Mouse (Mus musculus): Measurements from ENCODE around the gene Nrxn1. TPM values are rescaled to one million over a fixed set of nuclear protein-coding genes. Genes with fewer than 3 reads are reported as not detected.

Nrxn1 gene
- polyA plus RNA-seq, 1 experiment from 2014 or later, result 109 TPM

DNA sequence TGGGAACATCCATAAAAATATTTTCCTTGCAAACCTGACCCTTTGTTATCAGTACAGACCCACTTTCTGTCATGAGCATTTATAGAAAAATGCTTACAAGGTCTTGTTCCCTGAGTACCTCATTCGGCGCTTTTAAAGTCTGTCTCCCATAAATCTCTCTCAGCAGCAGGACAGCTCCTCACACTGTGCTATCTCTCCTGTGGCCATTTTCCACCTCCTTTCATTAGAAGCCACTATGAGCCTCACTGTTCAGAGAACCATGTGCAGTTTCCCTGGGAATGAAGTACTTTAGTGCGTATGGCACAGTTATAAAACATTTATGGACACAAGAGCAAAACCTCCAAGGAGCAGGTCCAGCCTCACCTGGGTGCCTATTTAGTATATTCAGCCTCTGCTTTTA is 1014.4 kb downstream of the Nrxn1 start:
- peaks cover 13% of the 10 kb centered on the region for H3K4me1 ChIP-seq (replicated peaks)
- no peaks in the 10 kb centered on the region for H3K27me3 ChIP-seq
- no peak overlapping the region for H3K9ac ChIP-seq (replicated peaks)
- ATAC-seq, result 0 out of 2 replicates have a peak, but pooled peaks have one; percentile 30
- WGBS, result 63% methylated on average over 3 of the region's 3 CpGs
- H3K4me2 ChIP-seq (replicated peaks), result no peak overlapping the region
- no peaks in the 10 kb centered on the region for H3K36me3 ChIP-seq
- H3K9me3 ChIP-seq, result no peaks in the 10 kb centered on the region
- H3K27ac ChIP-seq, result no peak overlapping the region
- H3K4me3 ChIP-seq (replicated peaks), result no peak overlapping the region

DNA sequence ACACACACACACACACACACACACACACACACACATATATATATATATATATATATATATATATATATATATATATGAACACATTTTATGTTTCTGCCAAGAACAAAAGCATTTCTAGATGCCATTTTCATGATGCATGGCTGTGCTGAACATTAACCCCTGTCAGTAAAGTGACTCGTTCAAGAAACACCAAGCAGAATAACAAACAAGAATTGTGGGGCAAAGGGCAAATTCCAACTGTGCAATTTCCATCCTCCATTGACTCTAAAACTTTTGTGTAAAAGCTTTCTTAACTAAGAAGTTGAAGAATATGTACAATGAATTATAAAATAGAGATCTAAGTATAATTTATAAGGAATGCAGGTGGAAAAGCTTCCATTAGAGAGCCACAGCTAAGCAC is 1030.0 kb downstream of the Nrxn1 start:
- no peak overlapping the region for H3K27ac ChIP-seq
- no peak for ATAC-seq
- H3K9ac ChIP-seq (replicated peaks), result no peak overlapping the region
- H3K36me3 ChIP-seq, result no peaks in the 10 kb centered on the region
- no peaks in the 10 kb centered on the region for H3K9me3 ChIP-seq
- H3K4me2 ChIP-seq (replicated peaks), result no peak overlapping the region
- H3K4me3 ChIP-seq (replicated peaks), result no peak overlapping the region
- WGBS, result 16% methylated on average over 1 of the region's 1 CpGs
- H3K27me3 ChIP-seq, result no peaks in the 10 kb centered on the region
- peaks cover 13% of the 10 kb centered on the region for H3K4me1 ChIP-seq (replicated peaks)

DNA sequence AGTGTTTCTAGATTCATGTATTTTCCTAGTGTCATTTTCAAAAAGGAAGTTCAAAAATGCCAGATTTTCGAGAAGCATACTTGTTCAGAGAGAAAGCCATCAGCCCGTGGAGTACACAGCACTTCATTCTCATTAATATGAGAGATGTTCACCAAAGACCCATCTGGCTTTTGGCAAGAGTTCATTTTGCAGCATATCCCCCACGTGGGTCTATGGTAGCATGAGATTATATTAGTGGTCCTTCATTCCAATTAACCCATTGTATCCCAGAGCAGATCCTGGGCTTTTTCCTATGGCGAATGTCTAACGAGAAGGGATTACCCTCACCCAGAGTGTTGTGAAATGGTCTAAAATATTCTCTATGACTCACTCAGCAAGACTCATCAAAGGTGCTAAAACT is 1032.0 kb downstream of the Nrxn1 start:
- peak; percentile 60; the same call in 1 of the 2 replicates for ATAC-seq
- H3K9ac ChIP-seq (replicated peaks), result no peak overlapping the region
- H3K4me3 ChIP-seq (replicated peaks), result no peak overlapping the region
- WGBS, result 32% methylated on average over 5 of the region's 5 CpGs
- H3K36me3 ChIP-seq, result no peaks in the 10 kb centered on the region
- peaks cover 13% of the 10 kb centered on the region for H3K4me1 ChIP-seq (replicated peaks)
- no peaks in the 10 kb centered on the region for H3K27me3 ChIP-seq
- no peaks in the 10 kb centered on the region for H3K9me3 ChIP-seq
- H3K27ac ChIP-seq, result no peak overlapping the region
- H3K4me2 ChIP-seq (replicated peaks), result no peak overlapping the region

DNA sequence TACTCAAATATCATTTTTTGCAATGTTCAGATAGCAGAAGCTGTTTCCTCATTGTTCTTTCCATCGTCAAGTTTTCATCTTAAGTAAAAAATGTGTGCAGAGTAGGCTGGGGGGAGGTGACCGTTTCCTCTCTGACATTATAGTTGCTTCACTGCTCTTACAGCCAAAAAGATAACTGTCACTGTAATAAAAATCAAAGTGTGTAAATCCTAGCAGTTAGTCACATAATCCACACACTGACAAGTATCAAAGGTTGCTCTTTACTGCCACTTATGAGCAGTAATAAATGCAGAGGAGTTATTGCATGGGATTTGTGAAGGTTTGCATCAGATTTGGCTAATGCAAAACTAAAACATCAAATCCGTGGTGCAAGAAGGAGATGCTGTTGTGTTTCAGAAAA is 1032.7 kb downstream of the Nrxn1 start:
- H3K27me3 ChIP-seq, result no peaks in the 10 kb centered on the region
- H3K9ac ChIP-seq (replicated peaks), result no peak overlapping the region
- H3K4me3 ChIP-seq (replicated peaks), result no peak overlapping the region
- no peaks in the 10 kb centered on the region for H3K36me3 ChIP-seq
- H3K4me2 ChIP-seq (replicated peaks), result no peak overlapping the region
- ATAC-seq, result no peak
- peaks cover 13% of the 10 kb centered on the region for H3K4me1 ChIP-seq (replicated peaks)
- 53% methylated on average over 3 of the region's 3 CpGs for WGBS
- no peaks in the 10 kb centered on the region for H3K9me3 ChIP-seq
- peak overlapping the region; percentile 47; the same call in 1 of the 2 replicates for H3K27ac ChIP-seq

DNA sequence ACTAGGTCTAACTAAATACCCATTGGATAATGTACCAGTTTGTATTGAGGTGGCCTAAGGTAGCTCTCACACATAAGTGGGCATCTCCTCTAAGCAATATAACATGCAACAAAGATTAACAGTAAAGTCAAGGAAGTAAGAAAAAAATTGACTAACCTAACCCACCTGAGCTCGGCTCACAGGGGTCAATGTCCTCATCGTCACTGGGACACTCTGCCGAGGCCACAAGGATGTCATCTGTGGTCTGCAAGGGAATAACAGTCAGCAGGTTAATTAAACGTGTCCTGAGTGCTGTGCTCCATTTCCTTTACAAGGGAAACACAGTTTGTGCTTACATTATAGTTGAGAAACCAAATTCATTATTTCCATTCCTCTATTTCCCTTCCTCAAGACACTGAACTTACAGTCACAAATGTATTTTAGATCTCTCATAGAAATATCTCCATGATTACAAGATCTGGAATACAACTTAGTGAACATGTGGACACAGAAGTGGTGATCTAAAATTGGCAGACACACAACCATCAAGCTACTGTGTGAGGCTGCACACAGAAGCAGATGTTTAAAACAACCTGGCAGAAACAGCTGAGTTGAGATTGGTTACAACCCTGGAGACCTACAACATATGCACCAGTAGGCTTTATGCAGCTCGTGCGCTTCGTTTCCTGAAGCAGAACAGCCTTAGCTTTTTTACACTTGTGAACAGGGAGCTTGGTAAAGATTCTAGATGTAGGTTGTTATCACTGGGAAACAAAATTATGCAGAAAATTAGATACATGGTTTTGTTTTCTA is 1033.4 kb downstream of the Nrxn1 start:
- no peak overlapping the region for H3K4me2 ChIP-seq (replicated peaks)
- H3K27ac ChIP-seq, result peak overlapping the region; percentile 39
- ATAC-seq, result no peak
- H3K9ac ChIP-seq (replicated peaks), result no peak overlapping the region
- no peaks in the 10 kb centered on the region for H3K9me3 ChIP-seq
- H3K4me3 ChIP-seq (replicated peaks), result no peak overlapping the region
- H3K4me1 ChIP-seq (replicated peaks), result peaks cover 13% of the 10 kb centered on the region
- H3K36me3 ChIP-seq, result no peaks in the 10 kb centered on the region
- WGBS, result 65% methylated on average over 7 of the region's 7 CpGs
- H3K27me3 ChIP-seq, result no peaks in the 10 kb centered on the region

DNA sequence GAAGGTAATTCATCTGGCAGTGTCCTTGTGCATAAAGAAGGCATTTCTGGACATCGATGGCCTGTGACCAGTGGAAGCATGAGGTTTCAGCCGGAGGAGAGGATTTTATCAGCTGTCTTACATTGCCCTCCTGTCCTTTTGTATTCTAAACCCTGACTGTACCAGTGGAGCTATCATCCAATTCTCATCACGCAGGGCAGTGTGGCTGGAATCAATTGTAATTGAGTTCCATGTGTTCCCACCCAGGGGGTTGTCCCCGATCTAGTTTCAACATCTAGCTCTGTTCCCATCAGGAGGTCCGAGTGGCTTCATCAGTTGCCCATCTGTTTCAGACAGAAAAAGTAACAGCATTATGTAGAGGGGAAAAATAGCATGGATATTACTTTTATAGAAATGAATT is 1038.6 kb downstream of the Nrxn1 start:
- Histone ChIP-seq H3K4me1 (replicated peaks) (peaks cover 10% of the 10 kb centered on the region; the same call in 1 of the 2 replicates), H3K27ac (peak overlapping the region; percentile 69), H3K27me3 (no peaks in the 10 kb centered on the region), H3K36me3 (no peaks in the 10 kb centered on the region), H3K4me2 (replicated peaks) (no peak overlapping the region), H3K4me3 (replicated peaks) (no peak overlapping the region), H3K9me3 (no peaks in the 10 kb centered on the region), H3K9ac (replicated peaks) (no peak overlapping the region)
- WGBS, result 17% methylated on average over 5 of the region's 5 CpGs
- ATAC-seq, result peak; percentile 63

DNA sequence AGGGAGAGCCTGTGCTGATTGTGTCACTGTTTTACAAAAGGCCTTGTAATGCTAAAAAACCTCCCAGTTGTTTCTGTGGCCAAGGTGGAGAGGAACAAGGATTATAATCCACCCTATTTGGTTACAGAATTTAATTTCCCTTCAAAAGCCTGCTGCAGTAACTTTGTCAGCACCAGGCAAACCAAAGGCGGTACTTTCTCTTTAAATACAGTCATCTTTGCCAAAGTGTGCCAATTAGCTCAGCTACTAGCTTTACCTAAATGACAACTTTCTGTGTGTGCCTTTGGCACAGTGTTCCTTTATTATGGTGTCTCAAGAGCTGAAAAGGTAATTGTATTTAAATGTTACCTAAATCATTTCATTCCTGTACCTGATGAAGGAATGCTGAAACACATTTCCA is 1053.6 kb downstream of the Nrxn1 start:
- 0 out of 2 replicates have a peak, but pooled peaks cover 2% of the 10 kb centered on the region for H3K36me3 ChIP-seq
- 36% methylated on average over 1 of the region's 1 CpGs for WGBS
- H3K27me3 ChIP-seq, result no peaks in the 10 kb centered on the region
- H3K4me2 ChIP-seq (replicated peaks), result no peak overlapping the region
- no peaks in the 10 kb centered on the region for H3K4me1 ChIP-seq (replicated peaks)
- no peak for ATAC-seq
- H3K9me3 ChIP-seq, result no peaks in the 10 kb centered on the region
- no peak overlapping the region for H3K4me3 ChIP-seq (replicated peaks)
- H3K9ac ChIP-seq (replicated peaks), result no peak overlapping the region
- no peak overlapping the region for H3K27ac ChIP-seq

DNA sequence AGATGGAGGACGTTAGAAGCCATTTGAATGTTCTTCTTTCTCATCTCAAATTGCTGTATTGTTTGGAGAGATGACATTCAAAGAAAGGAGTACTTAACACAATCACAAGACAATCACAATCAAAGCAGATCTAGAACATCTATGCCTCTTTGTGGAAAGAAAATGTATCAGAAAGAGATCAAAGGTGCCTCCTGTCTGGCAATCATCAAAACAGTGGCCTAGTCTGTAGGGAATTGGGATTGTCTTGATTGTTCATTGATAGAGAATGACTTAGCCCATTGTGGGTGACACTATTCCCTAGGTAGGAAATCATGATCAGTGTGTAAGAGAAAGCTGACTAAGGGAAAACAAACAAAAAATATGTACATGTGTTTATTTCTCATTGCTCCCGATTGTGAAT is 1060.5 kb downstream of the Nrxn1 start:
- ATAC-seq, result no peak
- Histone ChIP-seq H3K9ac (replicated peaks) (no peak overlapping the region), H3K4me2 (replicated peaks) (no peak overlapping the region), H3K27me3 (no peaks in the 10 kb centered on the region), H3K36me3 (0 out of 2 replicates have a peak, but pooled peaks cover 2% of the 10 kb centered on the region), H3K27ac (no peak overlapping the region), H3K9me3 (no peaks in the 10 kb centered on the region), H3K4me3 (replicated peaks) (no peak overlapping the region), H3K4me1 (replicated peaks) (no peaks in the 10 kb centered on the region)
- WGBS, result 73% methylated on average over 2 of the region's 2 CpGs

DNA sequence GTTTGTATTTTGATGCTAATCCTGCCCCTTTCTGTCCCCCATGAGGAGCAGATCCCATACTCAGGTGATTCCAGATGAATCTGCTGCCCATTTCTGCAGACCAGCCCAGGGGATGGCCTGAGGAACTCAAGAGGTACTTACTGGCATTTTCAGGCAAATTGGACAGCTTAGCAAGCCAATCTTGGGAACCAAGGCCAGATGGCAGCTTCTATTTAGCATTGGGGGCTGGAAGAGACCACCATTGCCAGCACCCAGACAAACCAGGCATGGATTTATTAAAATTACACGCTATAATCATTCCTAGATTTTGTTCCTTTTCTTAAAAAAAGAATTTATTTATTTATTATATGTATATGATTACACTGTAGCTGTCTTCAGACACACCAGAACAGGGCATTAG is 1076.2 kb downstream of the Nrxn1 start:
- WGBS, result 79% methylated on average over 1 of the region's 1 CpGs
- no peaks in the 10 kb centered on the region for H3K36me3 ChIP-seq

DNA sequence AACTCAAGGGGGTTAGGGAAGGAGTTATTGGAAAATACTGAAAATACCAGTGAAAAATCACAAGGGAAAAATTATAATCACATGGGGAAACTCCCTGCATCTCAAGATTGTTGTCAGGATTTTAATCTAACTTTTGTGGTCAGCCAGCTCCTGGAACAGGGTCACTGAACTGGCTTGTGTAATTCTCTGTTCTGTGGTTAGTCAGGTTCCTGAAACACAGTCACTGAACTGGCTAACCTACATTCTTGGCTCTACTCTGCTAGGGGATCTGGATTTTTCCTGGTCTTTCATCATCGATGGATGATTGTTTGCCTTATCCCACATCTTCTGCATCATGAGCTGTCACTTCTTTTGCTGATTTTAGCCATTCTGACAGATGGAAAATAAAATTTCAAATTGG is 1081.1 kb downstream of the Nrxn1 start:
- ATAC-seq, result no peak
- no peak overlapping the region for H3K4me3 ChIP-seq (replicated peaks)
- 100% methylated on average over 1 of the region's 1 CpGs for WGBS
- no peak overlapping the region for H3K27ac ChIP-seq
- H3K9me3 ChIP-seq, result peaks cover 4% of the 10 kb centered on the region; the same call in 1 of the 2 replicates
- H3K4me1 ChIP-seq (replicated peaks), result no peaks in the 10 kb centered on the region
- no peaks in the 10 kb centered on the region for H3K36me3 ChIP-seq
- no peak overlapping the region for H3K9ac ChIP-seq (replicated peaks)
- no peak overlapping the region for H3K4me2 ChIP-seq (replicated peaks)
- no peaks in the 10 kb centered on the region for H3K27me3 ChIP-seq

More for the DNA sequence above, 1076.2 kb downstream of the Nrxn1 start:
- H3K4me2 ChIP-seq (replicated peaks), result no peak overlapping the region
- H3K9ac ChIP-seq (replicated peaks), result no peak overlapping the region
- H3K4me3 ChIP-seq (replicated peaks), result no peak overlapping the region
- ATAC-seq, result no peak
- no peaks in the 10 kb centered on the region for H3K4me1 ChIP-seq (replicated peaks)
- H3K27me3 ChIP-seq, result no peaks in the 10 kb centered on the region
- H3K27ac ChIP-seq, result no peak overlapping the region
- H3K9me3 ChIP-seq, result peaks cover 4% of the 10 kb centered on the region; the same call in 1 of the 2 replicates

DNA sequence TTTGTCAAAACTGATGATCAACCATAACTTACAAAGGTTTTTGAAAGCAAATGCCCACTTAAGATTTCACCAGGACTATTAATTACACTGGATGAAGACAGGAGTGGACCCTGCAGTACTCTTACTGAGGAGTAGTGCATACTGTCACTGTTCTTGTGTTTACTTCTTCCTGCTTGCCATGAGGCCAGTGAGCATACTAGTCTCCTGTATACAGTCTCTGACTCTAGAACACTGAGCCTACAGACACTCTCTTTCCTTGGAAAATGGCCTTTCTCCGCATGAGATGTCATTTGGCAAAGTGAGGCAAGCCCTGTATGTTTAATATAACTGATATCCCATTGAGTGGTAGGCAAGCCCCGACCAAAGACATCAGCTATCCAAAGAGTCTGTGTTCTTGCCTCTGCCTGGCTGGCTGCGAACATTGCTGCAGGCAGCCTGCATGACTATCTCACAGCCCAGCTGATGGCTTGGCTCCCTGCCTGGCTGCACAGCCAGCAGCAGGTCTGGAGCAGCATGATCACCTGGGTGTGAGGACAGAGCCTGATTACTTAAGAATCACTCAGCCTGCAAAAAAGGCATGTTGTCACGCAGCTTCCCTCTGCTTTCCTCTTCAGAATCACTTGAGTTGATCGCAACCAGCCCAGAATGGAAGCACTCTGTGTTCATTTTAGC is 1085.3 kb downstream of the Nrxn1 start:
- Histone ChIP-seq H3K4me3 (replicated peaks) (no peak overlapping the region), H3K36me3 (no peaks in the 10 kb centered on the region), H3K9me3 (no peaks in the 10 kb centered on the region), H3K27ac (no peak overlapping the region), H3K27me3 (no peaks in the 10 kb centered on the region), H3K4me2 (replicated peaks) (no peak overlapping the region), H3K9ac (replicated peaks) (no peak overlapping the region), H3K4me1 (replicated peaks) (no peaks in the 10 kb centered on the region)
- ATAC-seq, result peak; percentile 74
- 59% methylated on average over 5 of the region's 5 CpGs for WGBS

DNA sequence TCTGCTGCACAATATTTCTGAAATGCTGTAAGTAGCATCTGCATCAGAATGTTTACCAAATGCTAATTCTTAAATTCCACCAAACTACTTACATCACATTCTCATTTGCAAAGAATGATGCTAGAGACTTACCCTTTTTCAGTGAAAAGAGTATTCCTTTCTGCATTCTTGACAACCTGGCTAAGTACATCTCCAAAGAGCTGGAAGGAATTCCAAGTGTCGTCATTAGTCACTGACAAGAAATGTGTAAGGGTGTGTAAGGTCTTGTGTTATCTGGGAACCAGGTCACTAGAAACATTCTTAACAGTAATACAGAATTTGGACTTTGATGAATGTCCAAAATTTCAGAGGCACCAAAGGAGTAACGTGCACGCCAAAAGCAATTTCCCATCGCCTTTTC is 1102.2 kb downstream of the Nrxn1 start:
- Histone ChIP-seq H3K9me3 (no peaks in the 10 kb centered on the region), H3K4me1 (replicated peaks) (no peaks in the 10 kb centered on the region), H3K4me2 (replicated peaks) (no peak overlapping the region), H3K9ac (replicated peaks) (no peak overlapping the region), H3K27me3 (no peaks in the 10 kb centered on the region), H3K4me3 (replicated peaks) (no peak overlapping the region), H3K27ac (no peak overlapping the region), H3K36me3 (no peaks in the 10 kb centered on the region)
- no peak for ATAC-seq
- WGBS, result 88% methylated on average over 4 of the region's 4 CpGs

All from midbrain, embryonic 13.5 days (tissue).